Mouse (Mus musculus): Measurements from ENCODE around the gene Sh3bp5.
A peak's percentile ranks its signal among the peaks of the same experiment; 100 is the strongest.
"Not testable (repeated sequence)": the region's sequence is repeated elsewhere in the genome, so short reads cannot be mapped to it uniquely, and the experiment has no call there.

The Sh3bp5 gene

GRCm38 (mm10) chr14:31435930-31436693 lies at the start of gene Sh3bp5:
Gene Sh3bp5 (minus strand): TSS chr14:31436078.
- DNase-seq = peak; percentile 93

- no peak for DNase-seq
These were observed 46.5 kb upstream of the Sh3bp5 start for GRCm38 (mm10) chr14:31482417-31482816.

- no peak for DNase-seq
These were observed 37.4 kb upstream of the Sh3bp5 start for GRCm38 (mm10) chr14:31473297-31473696.

- DNase-seq = peak; percentile 65
These were observed 36.7 kb upstream of the Sh3bp5 start for GRCm38 (mm10) chr14:31472451-31473061.

- no peak for DNase-seq
These were observed 33.8 kb upstream of the Sh3bp5 start for GRCm38 (mm10) chr14:31469711-31470110.

- no peak for DNase-seq
These were observed 28.3 kb upstream of the Sh3bp5 start for GRCm38 (mm10) chr14:31464176-31464575.

GRCm38 (mm10) chr14:31462886-31463285 lies 27.0 kb upstream of the Sh3bp5 start:
- no peak for DNase-seq

- DNase-seq = not testable (repeated sequence)
These were observed 26.3 kb upstream of the Sh3bp5 start for GRCm38 (mm10) chr14:31462226-31462625.

GRCm38 (mm10) chr14:31458006-31458405 lies 22.1 kb upstream of the Sh3bp5 start:
- DNase-seq = no peak

- DNase-seq = no peak
These were observed 20.3 kb upstream of the Sh3bp5 start for GRCm38 (mm10) chr14:31456064-31456721.

GRCm38 (mm10) chr14:31454849-31455566 lies 19.1 kb upstream of the Sh3bp5 start:
- DNase-seq = no peak

GRCm38 (mm10) chr14:31453946-31454345 lies 18.1 kb upstream of the Sh3bp5 start:
- DNase-seq = not testable (repeated sequence)

GRCm38 (mm10) chr14:31448994-31449393 lies 13.1 kb upstream of the Sh3bp5 start:
- no peak for DNase-seq

- no peak for DNase-seq
These were observed 7.7 kb upstream of the Sh3bp5 start for GRCm38 (mm10) chr14:31443616-31444015.

GRCm38 (mm10) chr14:31440725-31441124 lies 4.8 kb upstream of the Sh3bp5 start:
- no peak for DNase-seq

GRCm38 (mm10) chr14:31440230-31440629 lies 4.4 kb upstream of the Sh3bp5 start:
- DNase-seq = no peak

GRCm38 (mm10) chr14:31439279-31439678 lies 3.4 kb upstream of the Sh3bp5 start:
- DNase-seq = no peak

GRCm38 (mm10) chr14:31437826-31438529 lies 2.1 kb upstream of the Sh3bp5 start:
- DNase-seq = peak; percentile 30

- peak; percentile 65 for DNase-seq
These were observed 611 bp downstream of the Sh3bp5 start for GRCm38 (mm10) chr14:31435018-31435915.

GRCm38 (mm10) chr14:31434426-31434825 lies 1.5 kb downstream of the Sh3bp5 start:
- no peak for DNase-seq

GRCm38 (mm10) chr14:31433851-31434360 lies 2.0 kb downstream of the Sh3bp5 start:
- no peak for DNase-seq

Measured in right cerebral cortex, postnatal 4 days (tissue).